Mouse (Mus musculus) hindbrain, embryonic 13.5 days (tissue): ENCODE results near the gene Gbgt1. TPM values are rescaled to one million over a fixed set of nuclear protein-coding genes. Genes with fewer than 3 reads are reported as not detected.
A peak's percentile ranks its signal among the peaks of the same experiment; 100 is the strongest.

Source experiments
- ATAC-seq: fragments of 200-750 bp; cut with Nextera tagmentation; 2 replicates; pipeline ENCODE4 v1.8.0; 2017; ENCODE audit warnings: moderate TSS enrichment; ENCODE audit not compliant: low FRiP score
- H3K27ac ChIP-seq: fragments of 300-500 bp; sonication (generic); 2 replicates; pipeline ENCODE4 v1.5.1; 2015; ENCODE audit warnings: inconsistent platforms, mild to moderate bottlenecking, moderate library complexity
- H3K27me3 ChIP-seq: fragments of 300-500 bp; sonication (generic); 2 replicates; pipeline ENCODE4 v1.6.1; 2015; ENCODE audit warnings: mild to moderate bottlenecking, inconsistent platforms
- H3K36me3 ChIP-seq: fragments of 300-500 bp; sonication (generic); 2 replicates; pipeline ENCODE4 v1.6.1; 2015; ENCODE audit warnings: mild to moderate bottlenecking, inconsistent platforms
- H3K4me1 ChIP-seq: fragments of 300-500 bp; sonication (generic); replicated peaks from 2 replicates; pipeline ENCODE4 v1.6.1; 2015; ENCODE audit warnings: inconsistent platforms
- H3K4me2 ChIP-seq: fragments of 300-500 bp; sonication (generic); 2 replicates; pipeline ENCODE4 v1.6.1; 2015; ENCODE audit warnings: inconsistent platforms, mild to moderate bottlenecking, moderate library complexity
- H3K4me3 ChIP-seq: fragments of 300-500 bp; sonication (generic); 2 replicates; pipeline ENCODE4 v1.5.1; 2015; ENCODE audit warnings: mild to moderate bottlenecking, inconsistent platforms
- H3K9ac ChIP-seq: fragments of 300-500 bp; sonication (generic); 2 replicates; pipeline ENCODE4 v1.6.1; 2015; ENCODE audit warnings: mild to moderate bottlenecking, inconsistent platforms
- H3K9me3 ChIP-seq: fragments of 300-500 bp; sonication (generic); 2 replicates; pipeline ENCODE4 v1.6.1; 2016; ENCODE audit warnings: inconsistent platforms
- WGBS: fragments of 180-500 bp; shearing (Covaris S2); methylation state at CpG from one replicate; pipeline ENCODE4 v1.1.7; 2015; 5-methylcytosine and 5-hydroxymethylcytosine counted together
- polyA plus RNA-seq: library from polyadenylated mRNA; unstranded; fragments of >200 nt; fragmentation: Nextera tagmentation; extraction: Ambion mirVana; gene quantifications from 2 replicates; pipeline ENCODE4 v1.2.1, GENCODE M21; 2015

The Gbgt1 gene
- polyA plus RNA-seq, result 0.52 and 1.0 TPM in 2 replicates

GRCm38 (mm10) chr2:28496671-28497070, at the start of gene Gbgt1:
Gene Gbgt1, plus strand, starts transcription at chr2:28496891.
- Histone ChIP-seq H3K27ac (no peak within 1 kb of the TSS), H3K36me3 (no peaks in the 10 kb centered on the region), H3K27me3 (no peaks in the 10 kb centered on the region), H3K9ac (no peak within 1 kb of the TSS), H3K4me2 (no peak within 1 kb of the TSS), H3K4me3 (no peak within 1 kb of the TSS), H3K4me1 (no peaks in the 10 kb centered on the region), H3K9me3 (no peaks in the 10 kb centered on the region)
- no peak for ATAC-seq
- 86% methylated on average over 5 of the region's 5 CpGs for WGBS

GRCm38 (mm10) chr2:28447315-28447670, 49.4 kb upstream of the Gbgt1 start:
- H3K9ac ChIP-seq, result peak overlapping the region; percentile 91
- H3K4me2 ChIP-seq, result peak overlapping the region; percentile 86
- H3K4me1 ChIP-seq, result peaks cover 21% of the 10 kb centered on the region
- no peaks in the 10 kb centered on the region for H3K27me3 ChIP-seq
- H3K27ac ChIP-seq, result peak overlapping the region; percentile 89
- peaks cover 30% of the 10 kb centered on the region for H3K36me3 ChIP-seq
- 8% methylated on average over 11 of the region's 11 CpGs for WGBS
- H3K9me3 ChIP-seq, result no peaks in the 10 kb centered on the region
- peak overlapping the region; percentile 77 for H3K4me3 ChIP-seq
- peak; percentile 68 for ATAC-seq

GRCm38 (mm10) chr2:28451663-28452062, 45.0 kb upstream of the Gbgt1 start:
- Histone ChIP-seq H3K36me3 (peaks cover 61% of the 10 kb centered on the region), H3K4me3 (no peak overlapping the region), H3K4me2 (no peak overlapping the region), H3K9ac (no peak overlapping the region), H3K9me3 (no peaks in the 10 kb centered on the region), H3K4me1 (peaks cover 12% of the 10 kb centered on the region), H3K27ac (no peak overlapping the region), H3K27me3 (no peaks in the 10 kb centered on the region)
- 94% methylated on average over 11 of the region's 11 CpGs for WGBS
- ATAC-seq, result no peak

- ATAC-seq, result no peak
- Histone ChIP-seq H3K36me3 (peaks cover 61% of the 10 kb centered on the region), H3K4me1 (no peaks in the 10 kb centered on the region), H3K4me3 (no peak overlapping the region), H3K27ac (no peak overlapping the region), H3K27me3 (no peaks in the 10 kb centered on the region), H3K9ac (no peak overlapping the region), H3K9me3 (no peaks in the 10 kb centered on the region), H3K4me2 (no peak overlapping the region)
- 91% methylated on average over 6 of the region's 6 CpGs for WGBS
Observed at GRCm38 (mm10) chr2:28453539-28453938, 43.2 kb upstream of the Gbgt1 start.

- ATAC-seq, result no peak
- WGBS, result 75% methylated on average over 1 of the region's 1 CpGs
- H3K27ac ChIP-seq, result no peak overlapping the region
Observed at GRCm38 (mm10) chr2:28456616-28457015, 40.1 kb upstream of the Gbgt1 start.

GRCm38 (mm10) chr2:28463919-28464318, 32.8 kb upstream of the Gbgt1 start:
- H3K27me3 ChIP-seq, result peaks cover 13% of the 10 kb centered on the region; the same call in 1 of the 2 replicates
- no peaks in the 10 kb centered on the region for H3K9me3 ChIP-seq
- no peak overlapping the region for H3K4me3 ChIP-seq
- H3K36me3 ChIP-seq, result no peaks in the 10 kb centered on the region
- H3K4me2 ChIP-seq, result no peak overlapping the region
- 33% methylated on average over 3 of the region's 3 CpGs for WGBS
- ATAC-seq, result no peak
- peaks cover 17% of the 10 kb centered on the region for H3K4me1 ChIP-seq
- H3K27ac ChIP-seq, result no peak overlapping the region
- H3K9ac ChIP-seq, result no peak overlapping the region

More at GRCm38 (mm10) chr2:28456616-28457015, 40.1 kb upstream of the Gbgt1 start:
- peaks cover 38% of the 10 kb centered on the region for H3K36me3 ChIP-seq
- no peak overlapping the region for H3K4me2 ChIP-seq
- H3K9ac ChIP-seq, result no peak overlapping the region
- no peak overlapping the region for H3K4me3 ChIP-seq
- no peaks in the 10 kb centered on the region for H3K9me3 ChIP-seq
- H3K4me1 ChIP-seq, result no peaks in the 10 kb centered on the region
- no peaks in the 10 kb centered on the region for H3K27me3 ChIP-seq

- Histone ChIP-seq H3K4me3 (no peak overlapping the region), H3K9me3 (no peaks in the 10 kb centered on the region), H3K9ac (no peak overlapping the region), H3K4me1 (peaks cover 23% of the 10 kb centered on the region), H3K4me2 (no peak overlapping the region), H3K27ac (no peak overlapping the region), H3K27me3 (peaks cover 13% of the 10 kb centered on the region; the same call in 1 of the 2 replicates), H3K36me3 (peaks cover 9% of the 10 kb centered on the region)
- WGBS, result 73% methylated on average over 9 of the region's 9 CpGs
- no peak for ATAC-seq
Observed at GRCm38 (mm10) chr2:28464919-28465318, 31.8 kb upstream of the Gbgt1 start.

- Histone ChIP-seq H3K9me3 (no peaks in the 10 kb centered on the region), H3K36me3 (peaks cover 20% of the 10 kb centered on the region), H3K27me3 (peaks cover 13% of the 10 kb centered on the region; the same call in 1 of the 2 replicates), H3K4me2 (peak within 1 kb of the TSS; percentile 53), H3K4me1 (peaks cover 23% of the 10 kb centered on the region), H3K9ac (peak within 1 kb of the TSS; percentile 55), H3K4me3 (peak within 1 kb of the TSS; percentile 29), H3K27ac (no peak within 1 kb of the TSS)
- 4% methylated on average over 25 of the region's 25 CpGs for WGBS
- peak; percentile 58 for ATAC-seq
Observed at GRCm38 (mm10) chr2:28465836-28466518, 30.7 kb upstream of the Gbgt1 start, which contains the start of gene 1700007K13Rik. Gene 1700007K13Rik, minus strand, starts transcription at chr2:28466332.

- Histone ChIP-seq H3K9me3 (peaks cover 3% of the 10 kb centered on the region; the same call in 1 of the 2 replicates), H3K36me3 (peaks cover 39% of the 10 kb centered on the region), H3K4me2 (peak within 1 kb of the TSS; percentile 86), H3K4me3 (peak within 1 kb of the TSS; percentile 97), H3K27ac (peak within 1 kb of the TSS; percentile 55; the same call in 1 of the 2 replicates), H3K27me3 (peaks cover 13% of the 10 kb centered on the region; the same call in 1 of the 2 replicates), H3K9ac (peak within 1 kb of the TSS; percentile 96), H3K4me1 (peaks cover 23% of the 10 kb centered on the region)
- ATAC-seq, result peak; percentile 86
- WGBS, result under 1% methylated on average over 52 of the region's 52 CpGs
Observed at GRCm38 (mm10) chr2:28467860-28468485, 28.7 kb upstream of the Gbgt1 start, which contains the start of gene Mrps2. Gene Mrps2, plus strand, starts transcription at chr2:28468066.

- H3K9me3 ChIP-seq, result peaks cover 4% of the 10 kb centered on the region; the same call in 1 of the 2 replicates
- H3K27ac ChIP-seq, result no peak overlapping the region
- peaks cover 13% of the 10 kb centered on the region; the same call in 1 of the 2 replicates for H3K27me3 ChIP-seq
- peaks cover 23% of the 10 kb centered on the region for H3K4me1 ChIP-seq
- H3K36me3 ChIP-seq, result peaks cover 45% of the 10 kb centered on the region
- peak overlapping the region; percentile 86 for H3K4me2 ChIP-seq
- H3K4me3 ChIP-seq, result peak overlapping the region; percentile 97
- ATAC-seq, result no peak
- peak overlapping the region; percentile 96 for H3K9ac ChIP-seq
- 55% methylated on average over 18 of the region's 18 CpGs for WGBS
Observed at GRCm38 (mm10) chr2:28468486-28469225, 28.0 kb upstream of the Gbgt1 start.

- no peak overlapping the region for H3K27ac ChIP-seq
- H3K9ac ChIP-seq, result no peak overlapping the region
- WGBS, result 99% methylated on average over 14 of the region's 14 CpGs
- H3K36me3 ChIP-seq, result peaks cover 45% of the 10 kb centered on the region
- H3K9me3 ChIP-seq, result peaks cover 4% of the 10 kb centered on the region; the same call in 1 of the 2 replicates
- H3K4me3 ChIP-seq, result no peak overlapping the region
- peaks cover 23% of the 10 kb centered on the region for H3K4me1 ChIP-seq
- H3K27me3 ChIP-seq, result peaks cover 12% of the 10 kb centered on the region; the same call in 1 of the 2 replicates
- ATAC-seq, result no peak
- H3K4me2 ChIP-seq, result no peak overlapping the region
Observed at GRCm38 (mm10) chr2:28469461-28469860, 27.2 kb upstream of the Gbgt1 start.

- no peak overlapping the region for H3K4me2 ChIP-seq
- H3K27ac ChIP-seq, result no peak overlapping the region
- peaks cover 23% of the 10 kb centered on the region for H3K4me1 ChIP-seq
- ATAC-seq, result no peak
- no peak overlapping the region for H3K9ac ChIP-seq
- H3K36me3 ChIP-seq, result peaks cover 45% of the 10 kb centered on the region
- 97% methylated on average over 2 of the region's 2 CpGs for WGBS
- peaks cover 4% of the 10 kb centered on the region; the same call in 1 of the 2 replicates for H3K9me3 ChIP-seq
- H3K4me3 ChIP-seq, result no peak overlapping the region
- peaks cover 3% of the 10 kb centered on the region; the same call in 1 of the 2 replicates for H3K27me3 ChIP-seq
Observed at GRCm38 (mm10) chr2:28470591-28470990, 26.1 kb upstream of the Gbgt1 start.
